Mouse (Mus musculus) limb, embryonic 12.5 days (tissue): ENCODE measurements around the gene Plcd1. TPM values are rescaled to one million over a fixed set of nuclear protein-coding genes. Genes with fewer than 3 reads are reported as not detected.
A peak's percentile ranks its signal among the peaks of the same experiment; 100 is the strongest.

Experiments used
- ATAC-seq: fragments of 200-750 bp; cut with Nextera tagmentation; 2 replicates; pipeline ENCODE4 v1.8.0; 2017; ENCODE audit warnings: low read depth, moderate TSS enrichment; ENCODE audit not compliant: insufficient number of reproducible peaks, insufficient read depth, low FRiP score, low TSS enrichment
- H3K27ac ChIP-seq: fragments of 300-500 bp; sonication (generic); 2 replicates; pipeline ENCODE4 v1.5.1; 2016; ENCODE audit warnings: mild to moderate bottlenecking, moderate library complexity
- H3K27me3 ChIP-seq: fragments of 300-500 bp; sonication (generic); 2 replicates; pipeline ENCODE4 v1.6.1; 2016; ENCODE audit warnings: mild to moderate bottlenecking, moderate library complexity
- H3K36me3 ChIP-seq: fragments of 300-500 bp; sonication (generic); 2 replicates; pipeline ENCODE4 v1.6.1; 2016; ENCODE audit warnings: mild to moderate bottlenecking, moderate library complexity
- H3K4me1 ChIP-seq: fragments of 300-500 bp; sonication (generic); replicated peaks from 2 replicates; pipeline ENCODE4 v1.6.1; 2016
- H3K4me2 ChIP-seq: fragments of 300-500 bp; sonication (generic); 2 replicates; pipeline ENCODE4 v1.6.1; 2016; ENCODE audit warnings: mild to moderate bottlenecking, moderate library complexity
- H3K4me3 ChIP-seq: fragments of 300-500 bp; sonication (generic); replicated peaks from 2 replicates; pipeline ENCODE4 v1.5.1; 2016; ENCODE audit warnings: mild to moderate bottlenecking
- H3K9ac ChIP-seq: fragments of 300-500 bp; sonication (generic); replicated peaks from 2 replicates; pipeline ENCODE4 v1.6.1; 2016; ENCODE audit warnings: mild to moderate bottlenecking, moderate library complexity
- H3K9me3 ChIP-seq: fragments of 300-500 bp; sonication (generic); 2 replicates; pipeline ENCODE4 v1.6.1; 2016; ENCODE audit warnings: mild to moderate bottlenecking, moderate library complexity
- WGBS: fragments of 180-500 bp; shearing (Covaris S2); methylation state at CpG from one replicate; pipeline ENCODE4 v1.1.7; 2016; 5-methylcytosine and 5-hydroxymethylcytosine counted together
- polyA plus RNA-seq: library from polyadenylated mRNA; unstranded; fragments of >200 nt; fragmentation: Nextera tagmentation; extraction: Ambion mirVana; gene quantifications from 2 replicates; pipeline ENCODE4 v1.2.1, GENCODE M21; 2016

The Plcd1 gene
- polyA plus RNA-seq, 1 experiment from 2014 or later, result 25.1 TPM

- no peak overlapping the region; the same call in 1 of the 2 replicates for H3K4me2 ChIP-seq
- H3K4me1 ChIP-seq, result peaks cover 26% of the 10 kb centered on the region
- H3K9ac ChIP-seq, result no peak overlapping the region
- no peak overlapping the region for H3K4me3 ChIP-seq
- no peaks in the 10 kb centered on the region for H3K36me3 ChIP-seq
- no peaks in the 10 kb centered on the region for H3K27me3 ChIP-seq
- peak overlapping the region; percentile 74 for H3K27ac ChIP-seq
- WGBS, result 27% methylated on average over 12 of the region's 12 CpGs
- peak; percentile 29; the same call in 1 of the 2 replicates for ATAC-seq
- peaks cover 3% of the 10 kb centered on the region; the same call in 1 of the 2 replicates for H3K9me3 ChIP-seq
Measured at GRCm38 (mm10) chr9:119109685-119110353, 16.5 kb upstream of the Plcd1 start.

- H3K27ac ChIP-seq, result no peak overlapping the region
- no peak overlapping the region for H3K9ac ChIP-seq
- H3K27me3 ChIP-seq, result peaks cover 13% of the 10 kb centered on the region
- no peak overlapping the region for H3K4me2 ChIP-seq
- WGBS, result 79% methylated on average over 4 of the region's 4 CpGs
- H3K4me3 ChIP-seq, result no peak overlapping the region
- no peaks in the 10 kb centered on the region for H3K36me3 ChIP-seq
- H3K9me3 ChIP-seq, result peaks cover 3% of the 10 kb centered on the region; the same call in 1 of the 2 replicates
- no peak for ATAC-seq
- peaks cover 32% of the 10 kb centered on the region for H3K4me1 ChIP-seq
Measured at GRCm38 (mm10) chr9:119107566-119107965, 14.3 kb upstream of the Plcd1 start.

GRCm38 (mm10) chr9:119102783-119103113, 9.4 kb upstream of the Plcd1 start:
- Histone ChIP-seq H3K9me3 (peaks cover 3% of the 10 kb centered on the region; the same call in 1 of the 2 replicates), H3K4me1 (peaks cover 12% of the 10 kb centered on the region), H3K4me2 (peak overlapping the region; percentile 85), H3K27me3 (peaks cover 13% of the 10 kb centered on the region), H3K9ac (peak overlapping the region; percentile 58), H3K27ac (no peak overlapping the region), H3K4me3 (peak overlapping the region; percentile 62), H3K36me3 (no peaks in the 10 kb centered on the region)
- 3% methylated on average over 19 of the region's 19 CpGs for WGBS
- ATAC-seq, result no peak

GRCm38 (mm10) chr9:119101992-119102782, 8.9 kb upstream of the Plcd1 start, which contains the start of gene Dlec1:
Gene Dlec1 (plus strand): TSS chr9:119102478.
- peaks cover 13% of the 10 kb centered on the region for H3K27me3 ChIP-seq
- no peaks in the 10 kb centered on the region for H3K9me3 ChIP-seq
- H3K27ac ChIP-seq, result 0 out of 2 replicates have a peak within 1 kb of the TSS, but pooled peaks have one; percentile 42
- H3K9ac ChIP-seq, result peak within 1 kb of the TSS; percentile 58
- H3K4me3 ChIP-seq, result peak within 1 kb of the TSS; percentile 62
- peaks cover 12% of the 10 kb centered on the region for H3K4me1 ChIP-seq
- ATAC-seq, result peak; percentile 82
- H3K36me3 ChIP-seq, result no peaks in the 10 kb centered on the region
- H3K4me2 ChIP-seq, result peak within 1 kb of the TSS; percentile 85
- WGBS, result 3% methylated on average over 44 of the region's 44 CpGs

- Histone ChIP-seq H3K9me3 (no peaks in the 10 kb centered on the region), H3K36me3 (no peaks in the 10 kb centered on the region), H3K4me3 (no peak overlapping the region), H3K27ac (no peak overlapping the region), H3K4me1 (peaks cover 28% of the 10 kb centered on the region), H3K9ac (no peak overlapping the region), H3K27me3 (peaks cover 14% of the 10 kb centered on the region), H3K4me2 (no peak overlapping the region)
- ATAC-seq, result no peak
- 18% methylated on average over 15 of the region's 15 CpGs for WGBS
Measured at GRCm38 (mm10) chr9:119100177-119100898, 7.0 kb upstream of the Plcd1 start.

- Histone ChIP-seq H3K4me2 (no peak overlapping the region), H3K9ac (no peak overlapping the region), H3K4me3 (no peak overlapping the region), H3K36me3 (no peaks in the 10 kb centered on the region), H3K27me3 (peaks cover 32% of the 10 kb centered on the region), H3K27ac (no peak overlapping the region), H3K4me1 (peaks cover 45% of the 10 kb centered on the region), H3K9me3 (no peaks in the 10 kb centered on the region)
- 85% methylated on average over 13 of the region's 13 CpGs for WGBS
- ATAC-seq, result no peak
Measured at GRCm38 (mm10) chr9:119094462-119095109, 1.3 kb upstream of the Plcd1 start.

GRCm38 (mm10) chr9:119092473-119093418, 556 bp downstream of the Plcd1 start:
- H3K9ac ChIP-seq, result peak overlapping the region; percentile 61
- H3K4me1 ChIP-seq, result peaks cover 58% of the 10 kb centered on the region
- H3K36me3 ChIP-seq, result no peaks in the 10 kb centered on the region
- 4% methylated on average over 45 of the region's 45 CpGs for WGBS
- H3K4me2 ChIP-seq, result peak overlapping the region; percentile 72
- peaks cover 32% of the 10 kb centered on the region for H3K27me3 ChIP-seq
- no peak overlapping the region for H3K27ac ChIP-seq
- H3K4me3 ChIP-seq, result peak overlapping the region; percentile 47
- H3K9me3 ChIP-seq, result no peaks in the 10 kb centered on the region
- ATAC-seq, result no peak

GRCm38 (mm10) chr9:119091581-119092310, 1.6 kb downstream of the Plcd1 start:
- Histone ChIP-seq H3K9ac (no peak overlapping the region; the same call in 1 of the 2 replicates), H3K36me3 (no peaks in the 10 kb centered on the region), H3K4me2 (peak overlapping the region; percentile 72), H3K4me1 (peaks cover 61% of the 10 kb centered on the region), H3K9me3 (no peaks in the 10 kb centered on the region), H3K27ac (no peak overlapping the region), H3K27me3 (peaks cover 32% of the 10 kb centered on the region), H3K4me3 (peak overlapping the region; percentile 47)
- WGBS, result 69% methylated on average over 12 of the region's 12 CpGs
- peak; percentile 12; the same call in 1 of the 2 replicates for ATAC-seq

- ATAC-seq, result no peak
- WGBS, result 93% methylated on average over 5 of the region's 5 CpGs
- no peaks in the 10 kb centered on the region for H3K9me3 ChIP-seq
- peaks cover 32% of the 10 kb centered on the region for H3K27me3 ChIP-seq
- no peaks in the 10 kb centered on the region for H3K36me3 ChIP-seq
- H3K4me3 ChIP-seq, result no peak overlapping the region
- H3K9ac ChIP-seq, result no peak overlapping the region
- peaks cover 51% of the 10 kb centered on the region for H3K4me1 ChIP-seq
- H3K4me2 ChIP-seq, result no peak overlapping the region
- no peak overlapping the region for H3K27ac ChIP-seq
Measured at GRCm38 (mm10) chr9:119090462-119090861, 2.8 kb downstream of the Plcd1 start.
